10 mouse cellular contexts compared by ENCODE assay signal in the genomic region with DNA sequence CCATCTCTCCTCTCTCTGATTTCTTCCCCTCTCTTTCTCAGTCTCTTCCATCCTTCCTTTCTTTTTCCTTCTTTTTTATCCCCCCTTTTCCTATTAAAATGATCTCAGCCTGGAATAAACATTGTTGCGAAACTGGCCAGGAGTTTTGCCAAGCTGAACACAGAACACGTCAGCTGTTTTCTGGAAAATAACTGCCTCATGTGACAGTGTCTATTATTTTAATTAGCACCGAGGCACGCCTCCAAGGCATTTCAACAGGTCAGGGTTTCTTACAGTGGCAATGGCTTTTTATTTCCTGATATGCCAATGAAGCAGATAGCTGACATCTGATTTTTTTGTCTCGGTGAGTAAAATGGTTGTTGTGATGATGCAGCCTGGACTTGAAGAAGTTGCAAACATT. TPM values are rescaled to one million over a fixed set of nuclear protein-coding genes. Genes with fewer than 3 reads are reported as not detected.
DNase-seq lines count a peak whose midpoint lies in the region; ATAC-seq lines count a peak whose summit lies in the region.
"Had no signal": no experiment of that assay in that cellular context is flagged by ENCODE, and none has a peak within 500 bp of the region (broad histone marks: within the 10 kb centered on the region; RNA-seq: fewer than 3 reads in every experiment).

No protein-coding gene starts in this region.

- WGBS in intestine, embryonic 15.5 days = 63% methylated on average over 5 of the region's 5 CpGs
- WGBS in midbrain, embryonic 15.5 days = 80% methylated on average over 5 of the region's 5 CpGs

- DNase-seq in 3134 (ENCODE audit: extremely low read depth, insufficient read length, low spot score) (peak; percentile 28), 3T3-L1 (ENCODE audit: low read depth, low spot score) (peak; percentile 72)
- DNase-seq in gastrocnemius, adult 8-10 months (ENCODE audit: low spot score in 2 of 2) = peak; percentile 18 to 43
- DNase-seq in kidney, postnatal 36 days = peak; percentile 71 to 81
- no peak for DNase-seq in cerebellum, adult 9-10 months
- DNase-seq: cerebellum, adult 9-11 months had no signal

- no peak overlapping the region for H3K9ac ChIP-seq in intestine, embryonic 15.5 days
- no peak overlapping the region for H3K9ac ChIP-seq in midbrain, embryonic 15.5 days

- ATAC-seq in intestine, embryonic 15.5 days = no peak
- ATAC-seq in midbrain, embryonic 15.5 days (replicated peaks) = no peak

- H3K4me1 ChIP-seq in intestine, embryonic 15.5 days (replicated peaks) = no peaks in the 10 kb centered on the region
- no peaks in the 10 kb centered on the region for H3K4me1 ChIP-seq in midbrain, embryonic 15.5 days

- no peak overlapping the region for H3K4me2 ChIP-seq in intestine, embryonic 15.5 days (replicated peaks)
- H3K4me2 ChIP-seq in midbrain, embryonic 15.5 days = no peak overlapping the region

- H3K27me3 ChIP-seq in intestine, embryonic 15.5 days (replicated peaks) = no peaks in the 10 kb centered on the region
- no peaks in the 10 kb centered on the region for H3K27me3 ChIP-seq in midbrain, embryonic 15.5 days (replicated peaks)

- no peak overlapping the region for H3K27ac ChIP-seq in intestine, embryonic 15.5 days
- H3K27ac ChIP-seq in midbrain, embryonic 15.5 days = no peak overlapping the region
- H3K27ac ChIP-seq: midbrain, embryonic 10.5 days had no signal

- no peaks in the 10 kb centered on the region for H3K36me3 ChIP-seq in intestine, embryonic 15.5 days
- no peaks in the 10 kb centered on the region for H3K36me3 ChIP-seq in midbrain, embryonic 15.5 days (replicated peaks)
- H3K36me3 ChIP-seq: midbrain, embryonic 10.5 days had no signal

- no peaks in the 10 kb centered on the region for H3K9me3 ChIP-seq in intestine, embryonic 15.5 days
- no peaks in the 10 kb centered on the region for H3K9me3 ChIP-seq in midbrain, embryonic 15.5 days
- H3K9me3 ChIP-seq: midbrain, embryonic 10.5 days had no signal

- no peak overlapping the region for H3K4me3 ChIP-seq in intestine, embryonic 15.5 days (replicated peaks)
- H3K4me3 ChIP-seq in midbrain, embryonic 15.5 days = no peak overlapping the region
- H3K4me3 ChIP-seq: erythroblast, embryonic 14.5 days; midbrain, embryonic 10.5 days had no signal

RNA-seq across cellular contexts. Expression of a gene that starts 38.2 kb away (rescaled TPM):
- 10 to 100 TPM; 17.2 to 21.6 (median 19.0) TPM for total RNA-seq in gastrocnemius, adult 8-10 months (2022)
- 19.7 and 20.6 TPM in 2 replicates for polyA plus RNA-seq in intestine, embryonic 15.5 days (2015; fragmentation: Nextera tagmentation; extraction: Ambion mirVana)
- 7.9 and 8.3 TPM in 2 replicates for polyA plus RNA-seq in midbrain, embryonic 15.5 days (2015; fragmentation: Nextera tagmentation; extraction: Ambion mirVana)
